Mouse (Mus musculus) cerebellum, postnatal 10 days (tissue): Measurements from ENCODE around the gene Omp.

ENCODE experiments used
- DNase-seq, 2 experiments: peaks; one replicate each; pipeline ENCODE4 v3.0.0; 2021; ENCODE audit warnings: mixed read lengths in 2 of 2

Gene Omp

DNA sequence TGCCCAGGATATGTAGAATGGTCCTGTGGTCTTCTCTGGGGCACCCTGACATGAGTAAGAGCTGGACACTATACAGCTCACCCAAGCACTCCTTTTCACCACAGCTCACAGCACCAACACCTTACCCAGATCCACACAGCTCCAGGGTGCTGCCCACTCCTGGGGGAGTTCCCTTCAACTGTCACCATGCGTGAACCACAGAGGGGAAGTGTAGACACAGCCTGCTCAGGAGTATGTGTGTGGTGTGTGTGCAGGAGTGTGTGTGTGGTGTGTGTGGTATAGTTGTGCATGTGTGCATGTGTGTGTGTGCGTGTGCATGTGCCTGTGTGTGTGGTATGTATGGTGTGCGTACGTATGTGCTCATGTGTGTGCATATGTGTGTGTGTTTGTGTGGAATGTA lies 49.5 kb downstream of the Omp start:
- DNase-seq: no peak
